Mouse (Mus musculus) gastrocnemius, postnatal 36 days (tissue): ENCODE data around the gene Zfp710. TPM values are rescaled to one million over a fixed set of nuclear protein-coding genes. Genes with fewer than 3 reads are reported as not detected.
"Not testable (repeated sequence)": the region's sequence is repeated elsewhere in the genome, so short reads cannot be mapped to it uniquely, and the experiment has no call there.

Experiments used
- DNase-seq, 2 experiments: peaks; one replicate each; pipeline ENCODE4 v3.0.0; 2022
- intact Hi-C: fragments of 180-260 bp; cut with DNase I; formaldehyde crosslinking; loops from one replicate; pipeline ENCODE4 v1.15.1; 2025
- long read RNA-seq, 2 experiments: library from polyadenylated mRNA; stranded (forward); transcript quantifications; one replicate each; pipeline ENCODE4 v2.0.0; 2021
- total RNA-seq, 2 experiments: library from RNA; stranded (reverse); gene quantifications; 2 replicates each; pipeline ENCODE4 v1.2.3; 2021

Gene Zfp710
- total RNA-seq = 10 to 100 TPM; 24.2 to 26.5 TPM
- long read RNA-seq, experiment 1, partial matches to known transcripts = 0 of 6 reads
- long read RNA-seq, experiment 1, other reads (novel, unspliced or antisense) = 5 of 6 reads
- long read RNA-seq, experiment 2, partial matches to known transcripts = 0 of 8 reads
- long read RNA-seq, experiment 2, other reads (novel, unspliced or antisense) = 8 of 8 reads

GRCm38 (mm10) chr7:80024521-80025390 is at the start of gene Zfp710:
Gene Zfp710 (plus strand): TSS chr7:80024814.
- intact Hi-C loops = loop anchor here (5.0 to 10.0 kb wide), 3 partner anchors 53 to 90 kb away; partner anchors contain the start of gene Arpin
- peak; percentile 80 to 86 for DNase-seq

- intact Hi-C loops = no loop called here
- no peak for DNase-seq
Observed at GRCm38 (mm10) chr7:79975316-79975715, 49.3 kb upstream of the Zfp710 start.

- intact Hi-C loops = no loop called here
- no peak for DNase-seq
Observed at GRCm38 (mm10) chr7:79986717-79987116, 37.9 kb upstream of the Zfp710 start.

- DNase-seq = no peak
- intact Hi-C loops = no loop called here
Observed at GRCm38 (mm10) chr7:79987745-79988144, 36.9 kb upstream of the Zfp710 start.

GRCm38 (mm10) chr7:79988466-79988865 is 36.1 kb upstream of the Zfp710 start:
- DNase-seq = not testable (repeated sequence)

GRCm38 (mm10) chr7:79994476-79994875 is 30.1 kb upstream of the Zfp710 start:
- peak; percentile 17 to 21 for DNase-seq
- intact Hi-C loops = no loop called here

More at GRCm38 (mm10) chr7:79988466-79988865, 36.1 kb upstream of the Zfp710 start:
- intact Hi-C loops = not testable (repeated sequence)

- intact Hi-C loops = no loop called here
Observed at GRCm38 (mm10) chr7:79997761-79998160, 26.9 kb upstream of the Zfp710 start.

GRCm38 (mm10) chr7:80002353-80003055 is 22.1 kb upstream of the Zfp710 start:
- DNase-seq = no peak
- intact Hi-C loops = no loop called here

More at GRCm38 (mm10) chr7:79997761-79998160, 26.9 kb upstream of the Zfp710 start:
- no peak for DNase-seq

GRCm38 (mm10) chr7:80004776-80005554 is 19.6 kb upstream of the Zfp710 start:
- no peak for DNase-seq
- intact Hi-C loops = no loop called here

GRCm38 (mm10) chr7:80010680-80011079 is 13.9 kb upstream of the Zfp710 start:
- intact Hi-C loops = loop anchor here (10.0 kb wide), 1 partner anchor 204 kb away; no protein-coding TSS in a partner anchor
- DNase-seq = no peak

- no peak for DNase-seq
- intact Hi-C loops = loop anchor here (10.0 kb wide), 1 partner anchor 203 kb away; no protein-coding TSS in a partner anchor
Observed at GRCm38 (mm10) chr7:80011470-80011869, 13.1 kb upstream of the Zfp710 start.

GRCm38 (mm10) chr7:80013884-80014550 is 10.6 kb upstream of the Zfp710 start:
- DNase-seq = no peak
- intact Hi-C loops = loop anchor here (10.0 kb wide), 1 partner anchor 201 kb away; no protein-coding TSS in a partner anchor

- DNase-seq = no peak
- intact Hi-C loops = loop anchor here (10.0 kb wide), 1 partner anchor 200 kb away; no protein-coding TSS in a partner anchor
Observed at GRCm38 (mm10) chr7:80014826-80015755, 9.5 kb upstream of the Zfp710 start.

GRCm38 (mm10) chr7:80018506-80019452 is 5.8 kb upstream of the Zfp710 start:
- DNase-seq = no peak
- intact Hi-C loops = loop anchor here (10.0 kb wide), 1 partner anchor 196 kb away; no protein-coding TSS in a partner anchor

GRCm38 (mm10) chr7:80023621-80024435 is 786 bp upstream of the Zfp710 start:
- no peak for DNase-seq
- intact Hi-C loops = loop anchor here (5.0 to 10.0 kb wide), 2 partner anchors 63 to 89 kb away; partner anchors contain the start of gene Arpin
